Mouse (Mus musculus): ENCODE measurements around the gene Cltb. TPM values are rescaled to one million over a fixed set of nuclear protein-coding genes. Genes with fewer than 3 reads are reported as not detected.

Cltb gene
- polyA plus RNA-seq, 1 experiment from 2014 or later: 84.4 TPM

Small RNA genes lying within 50 kb of the gene (microRNA-seq; reads per million reads assigned to microRNA genes)
- gene Gm24195: not detected

Other genes with a start within 250 kb of the Cltb start
- gene Cplx2, start 240.0 kb downstream of the Cltb start, polyA plus RNA-seq (2014; fragmentation: Nextera tagmentation; extraction: Ambion mirVana): 23.4 and 25.7 TPM in 2 replicates
- 114 and 117 TPM in 2 replicates for gene Thoc3, start 142.5 kb downstream of the Cltb start, polyA plus RNA-seq (2014; fragmentation: Nextera tagmentation; extraction: Ambion mirVana)
- 23.0 and 25.9 TPM in 2 replicates for gene Simc1, start 107.6 kb downstream of the Cltb start, polyA plus RNA-seq (2014; fragmentation: Nextera tagmentation; extraction: Ambion mirVana)
- gene 4833439L19Rik, start 45.9 kb downstream of the Cltb start, polyA plus RNA-seq (2014; fragmentation: Nextera tagmentation; extraction: Ambion mirVana): 259 and 289 TPM in 2 replicates
- gene Arl10, start 36.3 kb downstream of the Cltb start, polyA plus RNA-seq (2014; fragmentation: Nextera tagmentation; extraction: Ambion mirVana): 57.4 and 72.5 TPM in 2 replicates
- 31.4 and 38.8 TPM in 2 replicates for gene Nop16, start 21.3 kb downstream of the Cltb start, polyA plus RNA-seq (2014; fragmentation: Nextera tagmentation; extraction: Ambion mirVana)
- 213 and 245 TPM in 2 replicates for gene Higd2a, start 21.1 kb downstream of the Cltb start, polyA plus RNA-seq (2014; fragmentation: Nextera tagmentation; extraction: Ambion mirVana)
- gene Faf2, start 10.4 kb upstream of the Cltb start, polyA plus RNA-seq (2014; fragmentation: Nextera tagmentation; extraction: Ambion mirVana): 90.3 and 93.9 TPM in 2 replicates
- gene Rnf44, start 82.6 kb upstream of the Cltb start, polyA plus RNA-seq (2014; fragmentation: Nextera tagmentation; extraction: Ambion mirVana): 73.5 and 86.4 TPM in 2 replicates
- gene Cdhr2, start 90.1 kb upstream of the Cltb start, polyA plus RNA-seq (2014; fragmentation: Nextera tagmentation; extraction: Ambion mirVana): 0.05 and 0.14 TPM in 2 replicates
- gene Gprin1, start 138.5 kb upstream of the Cltb start, polyA plus RNA-seq (2014; fragmentation: Nextera tagmentation; extraction: Ambion mirVana): 16.8 and 17.4 TPM in 2 replicates
- 25.7 and 31.8 TPM in 2 replicates for gene Sncb, start 155.3 kb upstream of the Cltb start, polyA plus RNA-seq (2014; fragmentation: Nextera tagmentation; extraction: Ambion mirVana)
- gene Eif4e1b, start 172.7 kb upstream of the Cltb start, polyA plus RNA-seq (2014; fragmentation: Nextera tagmentation; extraction: Ambion mirVana): not detected in 2 replicates
- 16.0 and 16.3 TPM in 2 replicates for gene Tspan17, start 178.0 kb upstream of the Cltb start, polyA plus RNA-seq (2014; fragmentation: Nextera tagmentation; extraction: Ambion mirVana)